Mouse (Mus musculus): Measurements from ENCODE around the gene Otub2. TPM values are rescaled to one million over a fixed set of nuclear protein-coding genes. Genes with fewer than 3 reads are reported as not detected.
A peak's percentile ranks its signal among the peaks of the same experiment; 100 is the strongest.

Otub2 gene
- total RNA-seq (2021): 1 to 10 TPM; 3.1 to 3.6 TPM
- long read RNA-seq, experiment 1, partial matches to known transcripts: 1 of 8 reads
- long read RNA-seq, experiment 1, other reads (novel, unspliced or antisense): 3 of 8 reads
- long read RNA-seq, experiment 2, partial matches to known transcripts: 0 of 3 reads
- long read RNA-seq, experiment 2, other reads (novel, unspliced or antisense): 1 of 3 reads

GRCm38 (mm10) chr12:103388505-103389347 lies at the start of gene Otub2:
Otub2 (plus strand) TSS chr12:103388682.
- peak; percentile 96 for DNase-seq
- intact Hi-C loops (cut with DNase I; ENCODE audit: low total_unique reads): no loop called here

DNA sequence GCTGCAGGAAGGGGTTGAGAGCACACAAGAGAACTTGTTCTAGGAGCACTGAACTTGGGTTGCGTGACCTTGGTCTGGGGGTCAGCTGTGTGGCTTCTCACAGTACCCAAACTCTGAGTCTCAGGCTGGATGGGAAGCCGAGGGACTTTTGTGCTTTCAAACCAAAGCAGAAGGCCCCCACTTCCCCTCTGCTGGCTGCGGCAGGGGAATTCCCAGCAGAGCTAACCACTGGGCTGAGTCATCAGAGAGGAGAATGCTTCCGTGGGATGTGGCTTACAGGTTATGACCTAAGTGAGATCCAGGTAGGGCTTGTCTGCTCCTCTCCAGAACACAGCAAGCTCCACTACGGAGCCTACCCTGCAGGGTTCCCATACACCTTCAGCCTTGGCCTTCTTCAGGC lies 47.3 kb upstream of the Otub2 start:
- intact Hi-C loops (cut with DNase I; ENCODE audit: low total_unique reads): no loop called here
- no peak for DNase-seq

DNA sequence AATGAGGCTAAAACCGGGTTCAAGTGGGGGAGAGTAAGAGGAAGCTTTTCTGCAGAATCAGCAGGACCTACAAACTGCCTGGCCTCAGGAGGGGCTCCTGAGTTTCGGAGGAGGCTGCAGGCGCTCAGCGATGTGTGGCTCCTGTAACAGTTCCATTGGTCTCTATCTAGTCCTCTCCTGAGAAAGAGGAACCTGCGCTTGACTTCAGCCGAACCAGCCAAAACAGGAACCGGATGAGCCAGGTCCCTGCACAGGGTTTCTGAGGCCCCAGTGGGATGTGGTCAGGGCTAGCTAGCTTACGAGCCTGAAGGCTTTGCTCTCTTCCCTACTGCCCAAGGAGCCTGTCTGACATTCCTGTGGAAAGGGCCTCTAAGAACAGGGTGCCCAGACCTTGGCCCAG lies 45.0 kb upstream of the Otub2 start:
- intact Hi-C loops (cut with DNase I; ENCODE audit: low total_unique reads): no loop called here
- no peak for DNase-seq

- intact Hi-C loops (cut with DNase I; ENCODE audit: low total_unique reads): no loop called here
- no peak for DNase-seq
Measured at GRCm38 (mm10) chr12:103344934-103345333, 43.5 kb upstream of the Otub2 start.

DNA sequence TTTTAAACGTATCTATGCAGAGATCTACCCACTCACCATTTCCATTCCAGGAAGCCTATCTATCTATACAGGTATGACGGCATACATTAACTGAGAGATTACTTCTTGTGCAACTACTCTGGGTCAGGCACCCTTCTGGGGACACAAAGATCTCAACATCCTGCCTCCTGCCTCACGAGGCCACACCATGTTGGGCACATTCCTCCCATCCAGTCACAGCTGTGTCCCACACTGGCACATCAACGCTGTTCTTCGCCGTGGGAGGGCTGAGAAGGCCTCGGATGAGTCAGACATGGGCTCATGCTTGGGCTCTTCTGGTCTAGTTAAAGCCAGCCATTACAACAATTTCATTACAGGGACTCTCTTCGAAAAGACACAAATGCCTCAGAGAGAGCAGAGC lies 41.5 kb upstream of the Otub2 start:
- DNase-seq: no peak
- intact Hi-C loops (cut with DNase I; ENCODE audit: low total_unique reads): no loop called here

DNA sequence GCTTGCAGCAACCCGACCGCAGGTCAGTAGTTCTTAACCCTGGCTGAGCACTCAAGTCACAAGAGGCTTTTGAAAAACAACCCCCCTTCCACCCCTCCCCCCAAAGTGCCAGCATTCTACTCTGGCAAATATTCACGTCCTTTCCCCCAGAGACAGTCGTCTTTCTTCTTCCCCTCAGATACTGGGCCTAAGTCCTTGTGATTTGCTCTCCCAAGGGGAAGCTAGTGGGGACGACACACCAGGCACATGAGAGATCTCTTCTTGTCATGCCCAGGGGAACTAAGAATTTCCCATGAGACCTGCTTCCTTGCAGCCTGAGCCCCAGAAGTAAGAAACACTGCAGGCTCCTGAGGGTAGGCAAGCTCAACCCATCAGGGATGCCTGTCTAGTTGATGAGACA lies 41.1 kb upstream of the Otub2 start:
- intact Hi-C loops (cut with DNase I; ENCODE audit: low total_unique reads): no loop called here
- DNase-seq: no peak

GRCm38 (mm10) chr12:103348506-103348905 lies 40.0 kb upstream of the Otub2 start:
- intact Hi-C loops (cut with DNase I; ENCODE audit: low total_unique reads): no loop called here

GRCm38 (mm10) chr12:103352735-103353134 lies 35.7 kb upstream of the Otub2 start:
- intact Hi-C loops (cut with DNase I; ENCODE audit: low total_unique reads): no loop called here
- DNase-seq: peak; percentile 60

More at GRCm38 (mm10) chr12:103348506-103348905, 40.0 kb upstream of the Otub2 start:
- peak; percentile 77 for DNase-seq

GRCm38 (mm10) chr12:103353538-103353937 lies 34.9 kb upstream of the Otub2 start:
- peak; percentile 83 for DNase-seq
- intact Hi-C loops (cut with DNase I; ENCODE audit: low total_unique reads): no loop called here

GRCm38 (mm10) chr12:103355746-103356414 lies 32.6 kb upstream of the Otub2 start, which contains the start of gene Asb2:
Asb2 (minus strand) TSS chr12:103356001.
- peak; percentile 65 for DNase-seq
- intact Hi-C loops (cut with DNase I; ENCODE audit: low total_unique reads): no loop called here

GRCm38 (mm10) chr12:103356415-103356748 lies 32.1 kb upstream of the Otub2 start:
- no peak for DNase-seq
- intact Hi-C loops (cut with DNase I; ENCODE audit: low total_unique reads): no loop called here

DNA sequence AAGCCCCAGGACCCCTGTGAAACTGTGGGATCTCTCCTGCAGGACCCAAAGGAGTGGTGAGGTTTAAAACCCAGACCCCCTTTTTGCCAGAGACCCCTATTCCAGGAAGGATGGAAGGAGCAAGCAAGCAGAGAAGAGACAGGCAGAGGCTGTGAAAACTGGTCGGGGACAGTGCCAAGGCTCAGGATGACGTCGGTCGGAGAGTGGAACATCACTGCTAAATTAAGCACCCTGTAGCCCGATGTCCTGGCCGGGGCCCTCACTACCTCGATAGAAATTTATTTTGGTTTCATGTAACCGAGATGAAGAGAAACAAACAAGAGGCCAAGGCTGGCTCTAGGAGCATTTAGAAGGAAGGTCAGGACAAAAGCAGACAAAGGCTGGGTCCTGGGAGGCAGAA lies 30.3 kb upstream of the Otub2 start:
- intact Hi-C loops (cut with DNase I; ENCODE audit: low total_unique reads): no loop called here
- DNase-seq: peak; percentile 76

GRCm38 (mm10) chr12:103358951-103359801 lies 29.3 kb upstream of the Otub2 start:
- intact Hi-C loops (cut with DNase I; ENCODE audit: low total_unique reads): no loop called here
- peak; percentile 73 for DNase-seq

GRCm38 (mm10) chr12:103360812-103361211 lies 27.7 kb upstream of the Otub2 start:
- intact Hi-C loops (cut with DNase I; ENCODE audit: low total_unique reads): no loop called here
- DNase-seq: no peak

DNA sequence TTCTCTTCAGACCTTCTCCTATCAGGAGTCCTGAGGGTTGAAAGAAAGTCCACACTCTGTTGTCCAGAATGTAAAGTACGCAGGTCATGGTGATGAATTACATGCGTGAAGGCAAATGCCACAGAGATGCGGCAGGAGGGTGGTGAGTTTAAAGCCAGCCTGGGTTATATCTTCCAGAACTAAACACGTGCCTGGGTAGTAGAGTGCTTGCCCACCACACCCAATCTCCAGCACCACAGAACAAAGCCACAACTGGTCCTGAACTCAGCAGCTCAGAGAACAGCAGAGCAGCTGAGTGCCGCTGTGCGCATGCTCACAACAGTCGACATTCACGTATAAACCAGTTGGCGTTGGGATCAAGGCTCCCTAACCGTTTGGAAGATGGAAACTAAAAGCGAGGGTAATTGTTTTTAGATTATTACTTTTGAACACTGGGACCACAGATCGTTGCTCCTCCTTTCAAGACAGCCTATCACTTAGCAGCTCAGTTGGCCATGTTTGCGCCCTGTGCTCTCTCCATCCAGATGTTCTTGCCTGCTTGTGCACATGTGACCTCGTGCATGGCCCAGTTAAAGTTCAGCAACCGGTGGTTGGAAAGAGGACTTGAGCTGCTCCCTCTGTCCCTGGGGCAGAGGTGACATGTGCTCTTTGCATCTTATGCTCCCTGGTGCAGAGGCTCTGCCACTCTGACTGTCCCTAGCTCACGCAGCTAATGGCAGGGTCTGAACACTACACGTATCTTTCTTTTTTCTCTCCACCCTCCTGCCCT lies 26.8 kb upstream of the Otub2 start:
- intact Hi-C loops (cut with DNase I; ENCODE audit: low total_unique reads): no loop called here

DNA sequence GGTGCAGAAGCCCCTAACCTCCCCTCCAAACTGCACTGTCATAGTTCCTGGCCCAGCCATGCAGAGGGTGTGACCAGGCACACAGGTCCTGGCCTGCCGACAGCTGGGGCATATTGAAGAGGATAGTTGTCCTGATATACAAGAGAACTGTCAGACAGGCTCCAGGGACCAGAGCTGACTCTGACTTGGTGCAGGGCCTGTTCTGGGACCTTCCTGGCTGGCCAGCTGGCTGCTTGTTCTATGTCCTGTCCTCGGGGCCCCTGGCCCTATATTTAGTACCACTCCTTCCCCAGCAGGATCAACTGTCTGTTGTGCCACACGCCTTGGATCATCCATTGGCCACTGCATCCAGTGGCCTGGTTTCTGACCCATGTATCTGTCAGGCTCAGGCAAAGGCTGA lies 26.1 kb upstream of the Otub2 start:
- intact Hi-C loops (cut with DNase I; ENCODE audit: low total_unique reads): no loop called here
- DNase-seq: peak; percentile 73

More for the DNA sequence above, 26.8 kb upstream of the Otub2 start:
- no peak for DNase-seq

GRCm38 (mm10) chr12:103367171-103367570 lies 21.3 kb upstream of the Otub2 start:
- intact Hi-C loops (cut with DNase I; ENCODE audit: low total_unique reads): loop anchor here (5.0 kb wide), 1 partner anchor 40 kb away; no protein-coding TSS in a partner anchor
- DNase-seq: no peak

DNA sequence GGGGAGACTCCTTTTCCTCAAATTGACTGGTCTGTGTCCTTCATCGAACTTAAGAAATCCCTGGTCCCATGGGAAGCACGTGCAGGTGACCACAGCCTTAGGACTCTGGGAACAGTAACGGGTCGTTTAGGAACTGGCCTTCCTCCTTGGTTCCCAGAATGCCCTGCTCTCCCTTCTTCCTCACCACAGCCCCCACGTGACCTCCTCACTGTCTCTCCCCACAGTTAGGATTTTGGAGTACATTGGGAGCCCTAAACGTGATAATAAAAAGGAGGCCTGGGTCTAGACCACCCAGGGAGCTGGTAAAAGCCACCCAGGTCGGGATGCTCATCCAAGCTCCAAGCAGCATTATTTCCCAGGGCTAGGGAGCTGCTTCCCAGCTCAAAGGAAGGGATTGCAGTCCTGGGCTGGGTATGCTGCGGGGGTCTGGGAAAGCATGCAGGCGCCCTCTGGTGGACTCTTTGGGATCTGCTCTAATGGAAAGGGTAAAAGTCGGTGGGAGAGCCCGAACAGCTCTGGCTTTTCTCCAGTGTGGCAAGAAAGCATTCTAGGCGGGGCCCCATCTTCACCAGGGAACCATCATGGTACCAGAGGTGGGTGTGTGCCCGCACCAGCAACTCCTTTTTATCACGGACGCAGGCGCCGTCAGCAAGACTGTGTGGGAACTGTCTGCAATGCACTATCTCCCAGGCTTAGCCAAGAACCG lies 20.7 kb upstream of the Otub2 start:
- DNase-seq: peak; percentile 78
- intact Hi-C loops (cut with DNase I; ENCODE audit: low total_unique reads): loop anchor here (5.0 kb wide), 1 partner anchor 40 kb away; no protein-coding TSS in a partner anchor

Measured in gastrocnemius, postnatal 14 days (tissue).